9 mouse cellular contexts compared by ENCODE assay signal in genomic region chr15:13134086-13134485, GRCm38 (mm10). TPM values are rescaled to one million over a fixed set of nuclear protein-coding genes. Genes with fewer than 3 reads are reported as not detected.
DNase-seq lines count a peak whose midpoint lies in the region; ATAC-seq and TF ChIP-seq lines count a peak whose summit lies in the region.
"Had no signal": no experiment of that assay in that cellular context is flagged by ENCODE, and none has a peak within 500 bp of the region (broad histone marks: within the 10 kb centered on the region; RNA-seq: fewer than 3 reads in every experiment).

No protein-coding gene starts in this region.

- 62% methylated on average over 1 of the region's 1 CpGs for WGBS in forebrain, postnatal 0 days
- 87% methylated on average over 1 of the region's 1 CpGs for WGBS in forebrain, embryonic 12.5 days
- WGBS in midbrain, postnatal 0 days, result 54% methylated on average over 1 of the region's 1 CpGs
- 79% methylated on average over 1 of the region's 1 CpGs for WGBS in midbrain, embryonic 16.5 days
- 83% methylated on average over 1 of the region's 1 CpGs for WGBS in embryonic facial prominence, embryonic 10.5 days

- no peak overlapping the region for H3K9ac ChIP-seq in forebrain, postnatal 0 days
- no peak overlapping the region for H3K9ac ChIP-seq in forebrain, embryonic 12.5 days
- no peak overlapping the region for H3K9ac ChIP-seq in midbrain, postnatal 0 days (replicated peaks; ENCODE audit: low read length, poor library complexity, severe bottlenecking)
- no peak overlapping the region for H3K9ac ChIP-seq in midbrain, embryonic 16.5 days (ENCODE audit: low read depth, low read length)

- no peak overlapping the region for H3K4me3 ChIP-seq in forebrain, postnatal 0 days (ENCODE audit: low read depth, low read length)
- H3K4me3 ChIP-seq in forebrain, embryonic 12.5 days (replicated peaks), result no peak overlapping the region
- H3K4me3 ChIP-seq in midbrain, postnatal 0 days (ENCODE audit: low read depth, low read length), result no peak overlapping the region
- no peak overlapping the region for H3K4me3 ChIP-seq in midbrain, embryonic 16.5 days (ENCODE audit: low read depth, low read length)
- no peak overlapping the region for H3K4me3 ChIP-seq in embryonic facial prominence, embryonic 10.5 days

- no peaks in the 10 kb centered on the region for H3K27me3 ChIP-seq in forebrain, postnatal 0 days (ENCODE audit: insufficient read depth, low read length)
- H3K27me3 ChIP-seq in forebrain, embryonic 12.5 days, result no peaks in the 10 kb centered on the region
- H3K27me3 ChIP-seq in midbrain, postnatal 0 days (ENCODE audit: insufficient read depth, low read length), result no peaks in the 10 kb centered on the region
- H3K27me3 ChIP-seq in midbrain, embryonic 16.5 days (ENCODE audit: control insufficient read depth, insufficient read depth, low read depth, low read length), result no peaks in the 10 kb centered on the region
- no peaks in the 10 kb centered on the region for H3K27me3 ChIP-seq in embryonic facial prominence, embryonic 10.5 days (replicated peaks; ENCODE audit: low read depth, poor library complexity, severe bottlenecking)

- H3K9me3 ChIP-seq in forebrain, postnatal 0 days (ENCODE audit: low read length), result no peaks in the 10 kb centered on the region
- no peaks in the 10 kb centered on the region for H3K9me3 ChIP-seq in forebrain, embryonic 12.5 days
- H3K9me3 ChIP-seq in midbrain, postnatal 0 days (ENCODE audit: low read length), result no peaks in the 10 kb centered on the region
- H3K9me3 ChIP-seq in midbrain, embryonic 16.5 days (replicated peaks; ENCODE audit: control insufficient read depth, low read length, poor library complexity, severe bottlenecking), result no peaks in the 10 kb centered on the region
- no peaks in the 10 kb centered on the region for H3K9me3 ChIP-seq in embryonic facial prominence, embryonic 10.5 days

- no peaks in the 10 kb centered on the region for H3K4me1 ChIP-seq in forebrain, postnatal 0 days (ENCODE audit: insufficient read depth)
- H3K4me1 ChIP-seq in forebrain, embryonic 12.5 days, result peaks cover 9% of the 10 kb centered on the region; the same call in 1 of the 2 replicates
- no peaks in the 10 kb centered on the region for H3K4me1 ChIP-seq in midbrain, postnatal 0 days (ENCODE audit: insufficient read depth, low read length)
- peaks cover 6% of the 10 kb centered on the region; the same call in 1 of the 2 replicates for H3K4me1 ChIP-seq in midbrain, embryonic 16.5 days (ENCODE audit: control insufficient read depth, insufficient read depth, low read length)
- H3K4me1 ChIP-seq in embryonic facial prominence, embryonic 10.5 days, result no peaks in the 10 kb centered on the region

- ATAC-seq in forebrain, postnatal 0 days, result no peak
- no peak for ATAC-seq in forebrain, embryonic 12.5 days (ENCODE audit: low FRiP score)
- no peak for ATAC-seq in midbrain, postnatal 0 days (ENCODE audit: low FRiP score)
- ATAC-seq in midbrain, embryonic 16.5 days, result no peak
- ATAC-seq in megakaryocyte-erythroid progenitor cell, adult 5-6 weeks (replicated peaks; ENCODE audit: low FRiP score, low TSS enrichment, poor library complexity, severe bottlenecking), result no peak
- ATAC-seq in megakaryocyte, adult 5-6 weeks (ENCODE audit: poor library complexity, severe bottlenecking), result no peak

- H3K27ac ChIP-seq in forebrain, postnatal 0 days (ENCODE audit: low read depth, low read length), result no peak overlapping the region
- H3K27ac ChIP-seq in forebrain, embryonic 12.5 days, result no peak overlapping the region
- no peak overlapping the region for H3K27ac ChIP-seq in midbrain, postnatal 0 days (ENCODE audit: low read depth, low read length)
- H3K27ac ChIP-seq in midbrain, embryonic 16.5 days (ENCODE audit: low read length), result no peak overlapping the region
- no peak overlapping the region for H3K27ac ChIP-seq in embryonic facial prominence, embryonic 10.5 days (replicated peaks)

- DNase-seq in forebrain, postnatal 0 days, result peak; percentile 36
- peak; percentile 33 for DNase-seq in midbrain, postnatal 0 days (ENCODE audit: low spot score)
- peak; percentile 25 for DNase-seq in embryonic facial prominence, embryonic 10.5 days (ENCODE audit: low spot score)
- DNase-seq in retina, postnatal 1 day, result peak; percentile 46
- DNase-seq: gastrocnemius, postnatal 14 days had no signal

- TF ChIP-seq CTCF in forebrain, postnatal 0 days (IDR thresholded peaks at IDR 0.05; ENCODE audit: low read depth), result peak; percentile 38; the same call in 1 of the 2 replicates
- TF ChIP-seq CTCF in midbrain, postnatal 0 days (IDR thresholded peaks at IDR 0.05), result peak; percentile 55

- H3K36me3 ChIP-seq in forebrain, postnatal 0 days (ENCODE audit: insufficient read depth), result no peaks in the 10 kb centered on the region
- H3K36me3 ChIP-seq in forebrain, embryonic 12.5 days (replicated peaks), result peaks cover 5% of the 10 kb centered on the region; the same call in 1 of the 2 replicates
- no peaks in the 10 kb centered on the region for H3K36me3 ChIP-seq in midbrain, postnatal 0 days (ENCODE audit: insufficient read depth, low read length)
- no peaks in the 10 kb centered on the region for H3K36me3 ChIP-seq in midbrain, embryonic 16.5 days (ENCODE audit: control insufficient read depth, insufficient read depth, low read length)
- H3K36me3 ChIP-seq in embryonic facial prominence, embryonic 10.5 days (replicated peaks), result peaks cover 5% of the 10 kb centered on the region; the same call in 1 of the 2 replicates

- no peak overlapping the region for H3K4me2 ChIP-seq in forebrain, postnatal 0 days (ENCODE audit: low read depth)
- H3K4me2 ChIP-seq in forebrain, embryonic 12.5 days, result no peak overlapping the region
- H3K4me2 ChIP-seq in midbrain, postnatal 0 days (ENCODE audit: low read depth, low read length, poor library complexity, severe bottlenecking), result no peak overlapping the region
- H3K4me2 ChIP-seq in midbrain, embryonic 16.5 days (ENCODE audit: low read length), result no peak overlapping the region

RNA-seq across cellular contexts. Expression of gene Cdh6, which starts 39.4 kb away (rescaled TPM):
- 12.1 and 14.1 TPM in 2 replicates for total RNA-seq in forebrain, postnatal 0 days (2014; rRNA removed)
- polyA plus RNA-seq in forebrain, postnatal 0 days (2015; fragmentation: Nextera tagmentation; extraction: Ambion mirVana), result 6.1 and 9.8 TPM in 2 replicates
- polyA plus RNA-seq in forebrain, embryonic 12.5 days (2016; fragmentation: Nextera tagmentation; extraction: Ambion mirVana), result 10.9 and 12.8 TPM in 2 replicates
- 20.1 and 23.2 TPM in 2 replicates for total RNA-seq in midbrain, postnatal 0 days (2014; rRNA removed)
- polyA plus RNA-seq in midbrain, postnatal 0 days (2015; fragmentation: Nextera tagmentation; extraction: Ambion mirVana), result 18.0 and 18.1 TPM in 2 replicates
- polyA plus RNA-seq in midbrain, embryonic 16.5 days (2015; fragmentation: Nextera tagmentation; extraction: Ambion mirVana), result 18.8 and 19.7 TPM in 2 replicates
- 15.2 and 15.9 TPM in 2 replicates for polyA plus RNA-seq in embryonic facial prominence, embryonic 10.5 days (2016; fragmentation: Nextera tagmentation; extraction: Ambion mirVana)
- not detected in 2 replicates for total RNA-seq in megakaryocyte-erythroid progenitor cell, adult 5-6 weeks (2014; fragmentation: Nextera tagmentation)
- not detected in 2 replicates for total RNA-seq in megakaryocyte-erythroid progenitor cell, adult 5-6 weeks (2017)
- not detected in 2 replicates for total RNA-seq in megakaryocyte, adult 5-6 weeks (2015)
- total RNA-seq in megakaryocyte, adult 5-6 weeks (2017), result not detected in 2 replicates
